Mouse (Mus musculus) B cell, adult 2 months (primary cell): ENCODE results near the gene Arhgap36.

Experiments
- DNase-seq, 2 experiments: peaks; one replicate each; pipeline ENCODE4 v3.0.0; 2022

The Arhgap36 gene

GRCm38 (mm10) chrX:49463442-49463970 is at the start of gene Arhgap36:
Gene Arhgap36 (plus strand): TSS chrX:49463945.
- DNase-seq = no peak

- no peak for DNase-seq
Observed at GRCm38 (mm10) chrX:49457781-49458180, 6.0 kb upstream of the Arhgap36 start.

GRCm38 (mm10) chrX:49470287-49471054 is 6.7 kb downstream of the Arhgap36 start:
- no peak for DNase-seq

- no peak for DNase-seq
Observed at GRCm38 (mm10) chrX:49479968-49480809, 16.4 kb downstream of the Arhgap36 start.

- no peak for DNase-seq
Observed at GRCm38 (mm10) chrX:49480846-49481245, 17.1 kb downstream of the Arhgap36 start.

- DNase-seq = no peak
Observed at GRCm38 (mm10) chrX:49489141-49489540, 25.4 kb downstream of the Arhgap36 start.

- no peak for DNase-seq
Observed at GRCm38 (mm10) chrX:49493739-49494449, 30.1 kb downstream of the Arhgap36 start.
